Mouse (Mus musculus) heart, embryonic 16.5 days (tissue): Measurements from ENCODE around the gene Wdr82. TPM values are rescaled to one million over a fixed set of nuclear protein-coding genes. Genes with fewer than 3 reads are reported as not detected.

ENCODE experiments used
- ATAC-seq: fragments of 200-750 bp; cut with Nextera tagmentation; replicated peaks from 2 replicates; pipeline ENCODE4 v1.8.0; 2017; ENCODE audit warnings: moderate number of reproducible peaks; ENCODE audit not compliant: insufficient read depth, low FRiP score; ENCODE audit errors: extremely low read depth
- H3K27ac ChIP-seq: fragments of 300-500 bp; sonication (generic); 2 replicates; pipeline ENCODE4 v1.5.1; 2014; ENCODE audit warnings: mild to moderate bottlenecking, low read length, control low read depth, moderate library complexity
- H3K27me3 ChIP-seq: fragments of 300-500 bp; sonication (generic); 2 replicates; pipeline ENCODE4 v1.6.1; 2014; ENCODE audit warnings: low read length, mixed read lengths; ENCODE audit not compliant: control insufficient read depth, insufficient read depth
- H3K36me3 ChIP-seq: fragments of 300-500 bp; sonication (generic); 2 replicates; pipeline ENCODE4 v1.6.1; 2014; ENCODE audit not compliant: control insufficient read depth, insufficient read depth
- H3K4me1 ChIP-seq: fragments of 300-500 bp; sonication (generic); 2 replicates; pipeline ENCODE4 v1.6.1; 2014; ENCODE audit warnings: low read length, mixed read lengths; ENCODE audit not compliant: control insufficient read depth, insufficient read depth
- H3K4me2 ChIP-seq: fragments of 300-500 bp; sonication (generic); 2 replicates; pipeline ENCODE4 v1.6.1; 2014; ENCODE audit warnings: low read depth, mild to moderate bottlenecking, control low read depth, low read length
- H3K4me3 ChIP-seq: fragments of 300-500 bp; sonication (generic); 2 replicates; pipeline ENCODE4 v1.5.1; 2014; ENCODE audit warnings: mild to moderate bottlenecking, control low read depth, low read length
- H3K9ac ChIP-seq: fragments of 300-500 bp; sonication (generic); 2 replicates; pipeline ENCODE4 v1.6.1; 2014; ENCODE audit warnings: low read length, control low read depth
- H3K9me3 ChIP-seq: fragments of 300-500 bp; sonication (generic); replicated peaks from 2 replicates; pipeline ENCODE4 v1.6.1; 2016; ENCODE audit warnings: low read length; ENCODE audit not compliant: control insufficient read depth
- WGBS: fragments of 180-500 bp; shearing (Covaris S2); extraction: QIAGEN DNeasy Blood & Tissue Kit; methylation state at CpG from one replicate; pipeline ENCODE4 v1.1.7; 2014; 5-methylcytosine and 5-hydroxymethylcytosine counted together
- polyA plus RNA-seq: library from polyadenylated mRNA; unstranded; fragments of >200 nt; fragmentation: Nextera tagmentation; extraction: Ambion mirVana; gene quantifications from 2 replicates; pipeline ENCODE4 v1.2.1, GENCODE M21; 2015

The Wdr82 gene
- polyA plus RNA-seq, 1 experiment from 2014 or later: 18.2 TPM

DNA sequence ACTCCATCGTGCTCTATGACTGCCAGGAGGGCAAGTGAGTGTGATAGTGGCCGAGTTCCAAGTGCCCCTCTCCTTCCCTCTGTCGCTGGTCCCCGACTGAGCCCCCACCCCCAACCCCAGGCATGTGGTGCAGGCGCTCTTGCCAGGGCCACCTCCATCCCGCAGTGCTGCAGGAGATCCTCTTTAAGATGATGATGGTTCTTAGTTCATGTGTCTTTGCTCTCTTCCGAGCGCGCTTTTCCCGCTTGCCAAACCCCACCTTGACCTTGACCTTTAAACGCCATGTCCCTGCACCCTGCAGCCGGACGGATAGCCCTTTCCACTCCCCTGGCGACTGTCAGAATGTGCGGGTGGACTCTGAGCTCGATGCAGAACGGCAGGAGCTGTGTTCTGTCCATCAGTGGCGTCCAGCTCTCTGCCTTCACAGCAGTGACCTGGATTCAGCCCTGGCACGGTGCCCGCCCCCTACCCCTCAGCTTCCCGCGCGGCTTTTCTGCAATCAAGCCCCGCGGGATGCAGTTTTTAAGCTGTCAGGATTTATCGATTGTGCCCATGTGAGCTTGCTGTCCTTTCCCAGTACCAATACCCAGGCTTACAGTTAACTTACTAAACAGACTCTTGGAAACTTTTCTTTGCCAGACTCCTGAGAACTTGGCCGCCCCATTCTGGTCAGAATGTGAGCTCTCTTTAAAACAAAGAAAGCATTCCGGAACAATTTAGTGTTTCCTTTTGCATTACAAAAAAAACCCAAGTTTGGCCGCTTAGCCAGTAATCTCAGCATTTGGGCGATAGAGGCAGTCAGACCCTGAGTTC, 824 bp downstream of the Wdr82 start:
- H3K27ac ChIP-seq: peak overlapping the region; percentile 99
- H3K27me3 ChIP-seq: no peaks in the 10 kb centered on the region
- WGBS: 0% methylated on average over 30 of the region's 30 CpGs
- peaks cover 1% of the 10 kb centered on the region; the same call in 1 of the 2 replicates for H3K36me3 ChIP-seq
- no peaks in the 10 kb centered on the region for H3K9me3 ChIP-seq
- H3K4me2 ChIP-seq: peak overlapping the region; percentile 62
- peaks cover 36% of the 10 kb centered on the region for H3K4me1 ChIP-seq
- ATAC-seq: peak; percentile 70
- H3K4me3 ChIP-seq: peak overlapping the region; percentile 64
- H3K9ac ChIP-seq: peak overlapping the region; percentile 95

GRCm38 (mm10) chr9:106172527-106172926, 1.8 kb downstream of the Wdr82 start:
- H3K9me3 ChIP-seq: no peaks in the 10 kb centered on the region
- WGBS: 2% methylated on average over 3 of the region's 3 CpGs
- ATAC-seq: no peak
- peak overlapping the region; percentile 95 for H3K9ac ChIP-seq
- H3K36me3 ChIP-seq: peaks cover 7% of the 10 kb centered on the region
- no peak overlapping the region; the same call in 1 of the 2 replicates for H3K27ac ChIP-seq
- H3K4me2 ChIP-seq: peak overlapping the region; percentile 62
- peak overlapping the region; percentile 64 for H3K4me3 ChIP-seq
- H3K27me3 ChIP-seq: no peaks in the 10 kb centered on the region
- H3K4me1 ChIP-seq: peaks cover 37% of the 10 kb centered on the region

- no peak for ATAC-seq
- H3K9ac ChIP-seq: peak overlapping the region; percentile 95; the same call in 1 of the 2 replicates
These were observed 2.6 kb downstream of the Wdr82 start for GRCm38 (mm10) chr9:106173363-106173762.

DNA sequence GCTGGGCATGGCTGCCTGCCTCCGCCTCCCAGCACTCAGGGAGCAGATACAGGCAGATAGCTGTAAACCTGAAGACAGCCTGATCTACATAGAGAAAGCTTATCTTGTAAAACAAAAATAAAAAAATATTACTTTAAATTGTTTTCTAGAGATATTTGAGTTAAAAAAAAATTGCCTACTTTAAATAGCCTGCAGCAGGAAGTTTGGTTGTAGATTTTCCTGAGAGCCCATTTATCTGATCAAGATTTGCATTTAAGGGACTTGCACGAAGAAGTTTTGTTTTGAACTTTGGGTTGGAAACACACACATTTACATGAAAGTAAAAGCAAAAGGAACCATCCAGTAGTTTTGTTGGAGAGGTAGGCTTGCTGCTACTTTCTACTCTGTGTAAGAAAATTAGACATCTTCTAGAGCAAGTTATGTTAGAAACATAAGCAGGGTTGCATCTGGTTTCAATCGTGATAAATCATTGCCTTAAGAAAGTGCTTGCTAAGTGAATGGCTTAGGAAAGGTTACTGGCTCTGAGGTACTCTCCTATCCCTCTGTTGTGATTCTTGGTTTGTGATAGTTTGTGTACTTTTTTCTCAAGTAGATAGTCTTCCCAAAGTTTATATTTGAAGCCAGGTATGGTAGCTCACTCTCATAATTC, 4.9 kb downstream of the Wdr82 start:
- H3K4me3 ChIP-seq: no peak overlapping the region
- H3K27ac ChIP-seq: no peak overlapping the region
- peaks cover 33% of the 10 kb centered on the region for H3K36me3 ChIP-seq
- 54% methylated on average over 3 of the region's 3 CpGs for WGBS
- peak overlapping the region; percentile 9; the same call in 1 of the 2 replicates for H3K4me2 ChIP-seq
- H3K9me3 ChIP-seq: no peaks in the 10 kb centered on the region
- no peak for ATAC-seq
- no peak overlapping the region for H3K9ac ChIP-seq
- H3K4me1 ChIP-seq: peaks cover 33% of the 10 kb centered on the region
- no peaks in the 10 kb centered on the region for H3K27me3 ChIP-seq

More at GRCm38 (mm10) chr9:106173363-106173762, 2.6 kb downstream of the Wdr82 start:
- Histone ChIP-seq H3K4me2 (peak overlapping the region; percentile 62), H3K27ac (no peak overlapping the region), H3K4me1 (peaks cover 41% of the 10 kb centered on the region), H3K27me3 (no peaks in the 10 kb centered on the region), H3K4me3 (peak overlapping the region; percentile 64), H3K36me3 (peaks cover 14% of the 10 kb centered on the region), H3K9me3 (no peaks in the 10 kb centered on the region)
- WGBS: 50% methylated on average over 2 of the region's 2 CpGs

DNA sequence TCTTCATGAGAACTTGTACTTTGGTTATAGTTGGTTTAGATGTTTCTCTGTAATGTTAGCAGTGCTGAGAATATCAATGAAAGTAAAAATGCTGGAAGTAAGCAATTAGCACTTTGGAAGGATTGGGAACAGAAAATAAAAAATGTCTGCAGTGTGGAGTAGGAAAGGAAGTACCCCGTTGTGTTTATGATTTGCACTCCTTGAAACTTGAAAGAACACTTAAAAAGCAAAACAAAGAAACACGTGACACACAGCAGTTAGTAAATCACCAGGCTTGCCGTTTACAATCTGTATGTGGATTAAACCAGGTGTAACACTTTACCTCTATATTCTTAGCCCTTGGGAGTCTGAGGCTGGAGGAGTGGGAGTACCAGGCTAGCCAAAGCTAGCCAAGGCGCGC, 6.0 kb downstream of the Wdr82 start:
- no peaks in the 10 kb centered on the region for H3K9me3 ChIP-seq

GRCm38 (mm10) chr9:106177799-106178198, 7.1 kb downstream of the Wdr82 start:
- no peak overlapping the region for H3K27ac ChIP-seq
- no peak for ATAC-seq
- H3K36me3 ChIP-seq: peaks cover 52% of the 10 kb centered on the region
- 80% methylated on average over 6 of the region's 6 CpGs for WGBS
- no peaks in the 10 kb centered on the region for H3K9me3 ChIP-seq
- no peak overlapping the region for H3K9ac ChIP-seq
- H3K4me1 ChIP-seq: peaks cover 33% of the 10 kb centered on the region
- H3K4me3 ChIP-seq: no peak overlapping the region
- no peaks in the 10 kb centered on the region for H3K27me3 ChIP-seq
- no peak overlapping the region for H3K4me2 ChIP-seq

More for the DNA sequence above, 6.0 kb downstream of the Wdr82 start:
- no peaks in the 10 kb centered on the region for H3K27me3 ChIP-seq
- H3K4me2 ChIP-seq: no peak overlapping the region
- no peak overlapping the region for H3K9ac ChIP-seq
- no peak overlapping the region for H3K4me3 ChIP-seq
- peaks cover 33% of the 10 kb centered on the region for H3K4me1 ChIP-seq
- no peak overlapping the region for H3K27ac ChIP-seq
- peaks cover 44% of the 10 kb centered on the region for H3K36me3 ChIP-seq
- WGBS: 83% methylated on average over 5 of the region's 5 CpGs
- no peak for ATAC-seq

- Histone ChIP-seq H3K9me3 (no peaks in the 10 kb centered on the region), H3K4me2 (no peak overlapping the region), H3K4me1 (peaks cover 19% of the 10 kb centered on the region), H3K4me3 (no peak overlapping the region), H3K36me3 (peaks cover 66% of the 10 kb centered on the region), H3K27ac (no peak overlapping the region), H3K27me3 (no peaks in the 10 kb centered on the region), H3K9ac (no peak overlapping the region)
- WGBS: 71% methylated on average over 2 of the region's 2 CpGs
- no peak for ATAC-seq
These were observed 8.7 kb downstream of the Wdr82 start for GRCm38 (mm10) chr9:106179454-106179853.

DNA sequence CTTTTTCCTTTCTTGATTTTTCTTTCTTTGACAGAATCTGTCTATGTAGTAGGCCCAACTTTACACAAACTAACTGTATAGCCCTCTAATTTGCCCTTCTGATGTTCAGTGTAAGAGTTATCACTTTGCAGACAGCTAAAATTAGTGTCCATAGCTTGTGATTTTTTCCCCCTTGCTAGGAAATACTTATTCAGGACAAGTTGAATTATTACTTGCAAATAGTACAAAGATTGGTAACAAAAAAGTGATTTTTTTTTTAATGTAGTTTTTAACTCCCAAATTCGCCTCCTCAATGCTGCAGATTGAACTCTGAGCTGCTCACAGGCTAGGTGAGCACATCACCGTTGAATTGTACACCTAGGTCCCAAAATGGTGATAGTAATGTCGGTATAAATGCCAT, 9.2 kb downstream of the Wdr82 start:
- H3K36me3 ChIP-seq: peaks cover 71% of the 10 kb centered on the region
- H3K4me3 ChIP-seq: no peak overlapping the region
- H3K9me3 ChIP-seq: no peaks in the 10 kb centered on the region
- no peak overlapping the region for H3K27ac ChIP-seq
- no peak overlapping the region for H3K9ac ChIP-seq
- no peaks in the 10 kb centered on the region for H3K27me3 ChIP-seq
- WGBS: 91% methylated on average over 3 of the region's 3 CpGs
- no peak overlapping the region for H3K4me2 ChIP-seq
- no peak for ATAC-seq
- H3K4me1 ChIP-seq: peaks cover 14% of the 10 kb centered on the region

DNA sequence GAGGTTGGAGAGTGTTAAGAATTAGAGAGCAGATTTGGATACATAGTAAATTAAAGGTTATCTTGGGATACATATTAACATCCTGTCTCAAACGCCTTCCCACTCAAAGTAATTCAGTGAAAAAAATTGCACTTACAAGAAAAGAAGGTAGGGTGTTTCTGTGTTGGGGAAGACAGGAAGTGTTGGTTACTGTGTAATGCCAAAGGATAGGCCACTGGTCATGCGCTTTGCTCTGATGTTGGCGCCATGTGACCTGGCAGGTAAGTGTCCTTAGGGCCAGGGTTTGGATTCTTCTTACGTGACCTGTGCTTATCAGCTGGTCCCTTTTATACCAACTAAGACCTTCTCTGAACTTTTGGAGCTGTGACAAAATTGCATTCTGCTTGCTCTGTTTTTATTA, 11.4 kb downstream of the Wdr82 start:
- Histone ChIP-seq H3K4me3 (no peak overlapping the region), H3K4me2 (no peak overlapping the region), H3K27me3 (no peaks in the 10 kb centered on the region), H3K36me3 (peaks cover 84% of the 10 kb centered on the region), H3K9ac (no peak overlapping the region), H3K27ac (no peak overlapping the region), H3K9me3 (no peaks in the 10 kb centered on the region), H3K4me1 (peaks cover 4% of the 10 kb centered on the region; the same call in 1 of the 2 replicates)
- 86% methylated on average over 4 of the region's 4 CpGs for WGBS
- no peak for ATAC-seq
